Mouse (Mus musculus): ENCODE measurements at regions not wholly inside any gene's neighbourhood (a gene's known extent, or its start where the extent isn't known, plus 50 kb on each side); places are given as distances from the start of the nearest gene placed in this dataset.

- Histone ChIP-seq H3K4me3 (replicated peaks) (no peak overlapping the region), H3K36me3 (replicated peaks) (no peaks in the 10 kb centered on the region), H3K9ac (no peak overlapping the region), H3K27ac (no peak overlapping the region), H3K4me2 (no peak overlapping the region), H3K27me3 (no peaks in the 10 kb centered on the region), H3K9me3 (no peaks in the 10 kb centered on the region), H3K4me1 (no peaks in the 10 kb centered on the region)
- 88% methylated on average over 3 of the region's 3 CpGs for WGBS
- no peak for ATAC-seq (ENCODE audit: low FRiP score)
These were observed 107.7 kb downstream of the Tnfsf18 start for GRCm38 (mm10) chr1:161602150-161602549.

GRCm38 (mm10) chr1:161601167-161601566 lies 106.7 kb downstream of the Tnfsf18 start:
- H3K36me3 ChIP-seq (replicated peaks), result no peaks in the 10 kb centered on the region
- no peak for ATAC-seq (ENCODE audit: low FRiP score)
- no peaks in the 10 kb centered on the region for H3K9me3 ChIP-seq
- WGBS, result 96% methylated on average over 2 of the region's 2 CpGs
- no peaks in the 10 kb centered on the region for H3K4me1 ChIP-seq
- no peak overlapping the region for H3K9ac ChIP-seq
- H3K27me3 ChIP-seq, result no peaks in the 10 kb centered on the region
- no peak overlapping the region for H3K4me2 ChIP-seq
- no peak overlapping the region for H3K4me3 ChIP-seq (replicated peaks)
- H3K27ac ChIP-seq, result no peak overlapping the region

- 91% methylated on average over 3 of the region's 3 CpGs for WGBS
These were observed 103.7 kb downstream of the Tnfsf18 start for GRCm38 (mm10) chr1:161598167-161598566.

GRCm38 (mm10) chr1:161576530-161576929 lies 82.1 kb downstream of the Tnfsf18 start:
- whole genome bisulfite sequencing, result 71% methylated on average over 1 of the region's 1 CpGs
- no peaks in the 10 kb centered on the region for H3K27me3 ChIP-seq
- H3K27ac ChIP-seq, result no peak overlapping the region
- H3K9ac ChIP-seq, result no peak overlapping the region
- H3K4me1 ChIP-seq, result no peaks in the 10 kb centered on the region
- no peak overlapping the region for H3K4me3 ChIP-seq (replicated peaks)
- H3K36me3 ChIP-seq (replicated peaks), result no peaks in the 10 kb centered on the region
- H3K9me3 ChIP-seq, result no peaks in the 10 kb centered on the region
- H3K4me2 ChIP-seq, result no peak overlapping the region
- ATAC-seq (ENCODE audit: low FRiP score), result no peak

More at GRCm38 (mm10) chr1:161598167-161598566, 103.7 kb downstream of the Tnfsf18 start:
- Histone ChIP-seq H3K4me1 (no peaks in the 10 kb centered on the region), H3K36me3 (replicated peaks) (no peaks in the 10 kb centered on the region), H3K9me3 (no peaks in the 10 kb centered on the region), H3K4me3 (replicated peaks) (no peak overlapping the region), H3K9ac (no peak overlapping the region), H3K27me3 (no peaks in the 10 kb centered on the region), H3K4me2 (no peak overlapping the region), H3K27ac (no peak overlapping the region)
- ATAC-seq (ENCODE audit: low FRiP score), result no peak

- Histone ChIP-seq H3K27ac (no peak overlapping the region), H3K9me3 (no peaks in the 10 kb centered on the region), H3K4me1 (no peaks in the 10 kb centered on the region), H3K27me3 (no peaks in the 10 kb centered on the region), H3K9ac (no peak overlapping the region), H3K4me3 (replicated peaks) (no peak overlapping the region), H3K4me2 (no peak overlapping the region), H3K36me3 (replicated peaks) (no peaks in the 10 kb centered on the region)
- 72% methylated on average over 7 of the region's 7 CpGs for WGBS
- no peak for ATAC-seq (ENCODE audit: low FRiP score)
These were observed 81.5 kb downstream of the Tnfsf18 start for GRCm38 (mm10) chr1:161575939-161576338.

GRCm38 (mm10) chr1:161575171-161575570 lies 80.7 kb downstream of the Tnfsf18 start:
- no peaks in the 10 kb centered on the region for H3K9me3 ChIP-seq
- H3K27ac ChIP-seq, result no peak overlapping the region
- no peak for ATAC-seq (ENCODE audit: low FRiP score)
- 88% methylated on average over 5 of the region's 5 CpGs for WGBS
- H3K36me3 ChIP-seq (replicated peaks), result no peaks in the 10 kb centered on the region
- H3K4me1 ChIP-seq, result no peaks in the 10 kb centered on the region
- no peak overlapping the region for H3K9ac ChIP-seq
- H3K4me2 ChIP-seq, result no peak overlapping the region
- H3K27me3 ChIP-seq, result no peaks in the 10 kb centered on the region
- no peak overlapping the region for H3K4me3 ChIP-seq (replicated peaks)

GRCm38 (mm10) chr1:161570762-161571161 lies 76.3 kb downstream of the Tnfsf18 start:
- no peak for ATAC-seq (ENCODE audit: low FRiP score)
- Histone ChIP-seq H3K9ac (no peak overlapping the region), H3K36me3 (replicated peaks) (no peaks in the 10 kb centered on the region), H3K4me2 (no peak overlapping the region), H3K27ac (no peak overlapping the region), H3K27me3 (no peaks in the 10 kb centered on the region), H3K9me3 (no peaks in the 10 kb centered on the region), H3K4me3 (replicated peaks) (no peak overlapping the region), H3K4me1 (no peaks in the 10 kb centered on the region)
- WGBS, result 87% methylated on average over 3 of the region's 3 CpGs

- H3K4me2 ChIP-seq, result no peak overlapping the region
- no peak overlapping the region for H3K9ac ChIP-seq
- no peaks in the 10 kb centered on the region for H3K27me3 ChIP-seq
- H3K9me3 ChIP-seq, result no peaks in the 10 kb centered on the region
- H3K4me3 ChIP-seq (replicated peaks), result no peak overlapping the region
- no peaks in the 10 kb centered on the region for H3K4me1 ChIP-seq
- H3K27ac ChIP-seq, result no peak overlapping the region
- no peaks in the 10 kb centered on the region for H3K36me3 ChIP-seq (replicated peaks)
- ATAC-seq (ENCODE audit: low FRiP score), result no peak
These were observed 73.4 kb downstream of the Tnfsf18 start for GRCm38 (mm10) chr1:161567826-161568225.

GRCm38 (mm10) chr1:161560368-161560767 lies 65.9 kb downstream of the Tnfsf18 start:
- Histone ChIP-seq H3K36me3 (replicated peaks) (no peaks in the 10 kb centered on the region), H3K27ac (no peak overlapping the region), H3K27me3 (no peaks in the 10 kb centered on the region), H3K4me1 (no peaks in the 10 kb centered on the region), H3K4me3 (replicated peaks) (no peak overlapping the region), H3K9ac (no peak overlapping the region), H3K4me2 (no peak overlapping the region), H3K9me3 (no peaks in the 10 kb centered on the region)
- no peak for ATAC-seq (ENCODE audit: low FRiP score)
- WGBS, result 77% methylated on average over 3 of the region's 3 CpGs
